24 mouse cellular contexts compared by ENCODE assay signal in genomic region chr9:99701187-99701586, GRCm38 (mm10). TPM values are rescaled to one million over a fixed set of nuclear protein-coding genes. Genes with fewer than 3 reads are reported as not detected.
DNase-seq lines count a peak whose midpoint lies in the region; ATAC-seq and TF ChIP-seq lines count a peak whose summit lies in the region.
"Had no signal": no experiment of that assay in that cellular context is flagged by ENCODE, and none has a peak within 500 bp of the region (broad histone marks: within the 10 kb centered on the region; RNA-seq: fewer than 3 reads in every experiment).

No protein-coding gene starts in this region.

- H3K79me2 ChIP-seq in C2C12 (ENCODE audit: control insufficient read depth, insufficient read depth) (no peaks in the 10 kb centered on the region), myocyte (ENCODE audit: control insufficient read depth, insufficient read depth) (no peaks in the 10 kb centered on the region)

- no peak for TF ChIP-seq POLR2A in myocyte (IDR thresholded peaks at IDR 0.05; ENCODE audit: insufficient read length, low read depth)

- H3K4me1 ChIP-seq in midbrain, embryonic 15.5 days = no peaks in the 10 kb centered on the region
- H3K4me1 ChIP-seq: embryonic facial prominence, embryonic 12.5 days; forebrain, embryonic 13.5 days; hindbrain, embryonic 13.5 days had no signal

- no peaks in the 10 kb centered on the region for H3K79me3 ChIP-seq in C2C12 (ENCODE audit: low read depth)

- peak overlapping the region; percentile 31 for H3K4me2 ChIP-seq in myocyte (ENCODE audit: low read depth)
- H3K4me2 ChIP-seq in midbrain, embryonic 15.5 days = no peak overlapping the region
- H3K4me2 ChIP-seq: embryonic facial prominence, embryonic 12.5 days; forebrain, embryonic 13.5 days; heart, embryonic 13.5 days; hindbrain, embryonic 13.5 days had no signal

- POLR2A ChIA-PET in Patski (lab: Charles Lee) = no interaction called here

- H3K9me3 ChIP-seq in midbrain, embryonic 15.5 days = no peaks in the 10 kb centered on the region
- H3K9me3 ChIP-seq: embryonic facial prominence, embryonic 12.5 days; forebrain, embryonic 13.5 days; hindbrain, embryonic 13.5 days had no signal

- H3K27me3 ChIP-seq in C2C12 (ENCODE audit: control insufficient read depth, insufficient read depth, insufficient read length) (no peaks in the 10 kb centered on the region), Patski (no peaks in the 10 kb centered on the region), myocyte (ENCODE audit: control insufficient read depth, insufficient read depth, insufficient read length) (no peaks in the 10 kb centered on the region)
- no peaks in the 10 kb centered on the region for H3K27me3 ChIP-seq in midbrain, embryonic 15.5 days (replicated peaks)
- H3K27me3 ChIP-seq: embryonic facial prominence, embryonic 12.5 days; forebrain, embryonic 13.5 days; heart, embryonic 13.5 days; hindbrain, embryonic 13.5 days had no signal

- TF ChIP-seq CTCF in C2C12 (IDR thresholded peaks at IDR 0.05; ENCODE audit: control insufficient read depth, insufficient read depth, insufficient read length) = no peak
- TF ChIP-seq CTCF in Patski (IDR thresholded peaks at IDR 0.05) = no peak

- CTCF ChIA-PET in Patski (lab: Charles Lee) = no interaction called here

- intact Hi-C loops in heart, postnatal 25 days (cut with DNase I) = no loop called here

- ATAC-seq in Patski = peak; percentile 65
- no peak for ATAC-seq in midbrain, embryonic 15.5 days (replicated peaks)
- ATAC-seq: forebrain, embryonic 13.5 days; forebrain, postnatal 0 days; hindbrain, postnatal 0 days had no signal

- H3K4me3 ChIP-seq in C2C12 (ENCODE audit: insufficient read depth, poor library complexity, severe bottlenecking) = no peak overlapping the region
- H3K4me3 ChIP-seq in myocyte = no peak overlapping the region
- no peak overlapping the region for H3K4me3 ChIP-seq in midbrain, embryonic 15.5 days
- H3K4me3 ChIP-seq: embryonic facial prominence, embryonic 12.5 days; forebrain, embryonic 13.5 days; heart, adult 2 months; heart, embryonic 13.5 days; hindbrain, embryonic 13.5 days had no signal

- WGBS in midbrain, embryonic 15.5 days = 84% methylated on average over 2 of the region's 2 CpGs

- DNase-seq in 3T3-L1 (ENCODE audit: low read depth, low spot score) = peak; percentile 96
- no peak for DNase-seq in Patski (ENCODE audit: low read depth, low spot score)
- DNase-seq in heart, postnatal 25 days (ENCODE audit: low spot score) = no peak
- DNase-seq in spleen, adult 18-20 months = no peak
- DNase-seq: adrenal gland, postnatal 10 days; cerebellum, adult 11-12 months; cerebellum, adult 9-10 months; cerebellum, postnatal 25 days; forebrain, postnatal 0 days; gastrocnemius, postnatal 14 days; heart, adult 2 months; kidney, adult 11 months had no signal

- H3K9ac ChIP-seq in midbrain, embryonic 15.5 days = no peak overlapping the region
- H3K9ac ChIP-seq: embryonic facial prominence, embryonic 12.5 days; forebrain, embryonic 13.5 days; forebrain, postnatal 0 days; heart, embryonic 13.5 days; hindbrain, embryonic 13.5 days had no signal

- no peaks in the 10 kb centered on the region for H3K36me3 ChIP-seq in C2C12 (ENCODE audit: control insufficient read depth, insufficient read depth)
- H3K36me3 ChIP-seq in myocyte (ENCODE audit: control insufficient read depth, insufficient read depth) = no peaks in the 10 kb centered on the region
- H3K36me3 ChIP-seq in midbrain, embryonic 15.5 days (replicated peaks) = no peaks in the 10 kb centered on the region
- H3K36me3 ChIP-seq: embryonic facial prominence, embryonic 12.5 days; heart, embryonic 13.5 days; hindbrain, embryonic 13.5 days had no signal

- in situ Hi-C loops in Patski (cut with MboI; ENCODE audit: low pct_unique_long_range_greater_than_20kb) = no loop called here

- H3ac ChIP-seq in C2C12 (ENCODE audit: control insufficient read depth, insufficient read length, low read depth) (no peak overlapping the region), myocyte (ENCODE audit: control insufficient read depth, insufficient read length) (no peak overlapping the region)

- H3K27ac ChIP-seq in midbrain, embryonic 15.5 days = no peak overlapping the region
- H3K27ac ChIP-seq: embryonic facial prominence, embryonic 12.5 days; forebrain, embryonic 13.5 days; heart, adult 2 months; heart, embryonic 13.5 days; hindbrain, embryonic 13.5 days; hindbrain, postnatal 0 days had no signal

TF ChIP-seq in C2C12, 6 proteins besides CTCF, POLR2A, EP300 and RAD21:
- TF ChIP-seq FOSL1 (IDR thresholded peaks at IDR 0.05; ENCODE audit: insufficient read depth, low read length, poor library complexity, severe bottlenecking) (peak; percentile 62), MYOD1 (IDR thresholded peaks at IDR 0.05; ENCODE audit: control insufficient read depth, insufficient read length, low read depth) (no peak)

TF ChIP-seq in myocyte, 11 proteins besides CTCF, POLR2A, EP300 and RAD21:
- no peak for TF ChIP-seq TCF3 (IDR thresholded peaks at IDR 0.05; ENCODE audit: insufficient read length, low read depth)

RNA-seq across cellular contexts. Expression of gene Cldn18, which starts 15.9 kb away (rescaled TPM):
- polyA plus RNA-seq in C2C12 (2012; fragmentation: generic; extraction: Trizol) = 0.02 TPM
- not detected for polyA plus RNA-seq in Patski (2021)
- polyA plus RNA-seq in myocyte (2012; fragmentation: generic; extraction: Trizol) = not detected
- total RNA-seq in heart, postnatal 25 days (2021) = under 1 TPM in 1 of 2 experiments, not detected in 1; 0.20 TPM
- not detected in 2 replicates for polyA plus RNA-seq in midbrain, embryonic 15.5 days (2015; fragmentation: Nextera tagmentation; extraction: Ambion mirVana)
- total RNA-seq: adrenal gland, postnatal 10 days; forebrain, postnatal 0 days; gastrocnemius, adult 18-20 months; gastrocnemius, postnatal 14 days; heart, adult 2 months; hematopoietic stem cell, adult 5-6 weeks; hindbrain, postnatal 0 days had no signal
- polyA plus RNA-seq: cortical plate, adult 2 months; embryonic facial prominence, embryonic 12.5 days; forebrain, embryonic 13.5 days; forebrain, postnatal 0 days; gonadal fat pad, adult 2 months; hindbrain, postnatal 0 days had no signal
